Mouse (Mus musculus) A20 (cell line): ENCODE measurements around the gene Wipf1.
A peak's percentile ranks its signal among the peaks of the same experiment; 100 is the strongest.

Source experiments
- DNase-seq: peaks from one replicate; pipeline ENCODE4 v3.0.0-alpha.2; 2011; ENCODE audit warnings: low read depth, low spot score

The Wipf1 gene

DNA sequence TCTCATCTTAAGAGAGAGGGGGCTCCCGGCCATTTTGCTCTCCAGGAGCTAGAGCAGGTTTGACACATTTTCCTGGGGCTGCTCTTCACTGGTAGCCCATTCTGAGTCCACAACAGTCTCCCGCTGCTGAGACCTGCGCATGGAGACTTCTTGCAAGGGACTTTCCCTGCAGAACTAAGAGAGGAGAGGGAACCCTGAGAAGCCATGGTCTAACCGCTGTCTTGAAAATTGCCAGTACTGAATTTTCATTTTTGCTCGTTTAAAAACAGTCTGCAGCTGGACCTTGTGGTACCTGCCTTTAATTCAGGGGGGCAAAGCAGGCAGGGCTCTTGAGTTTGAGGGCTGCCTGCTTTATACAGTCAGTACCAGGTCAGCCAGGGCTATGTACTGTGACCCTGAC is 60.5 kb downstream of the Wipf1 start:
- DNase-seq = no peak

GRCm38 (mm10) chr2:73467071-73467851 is 62.3 kb downstream of the Wipf1 start:
- no peak for DNase-seq

- DNase-seq = no peak
Observed at GRCm38 (mm10) chr2:73466481-73466880, 63.1 kb downstream of the Wipf1 start.

- no peak for DNase-seq
Observed at GRCm38 (mm10) chr2:73463431-73464194, 65.9 kb downstream of the Wipf1 start.

- no peak for DNase-seq
Observed at GRCm38 (mm10) chr2:73462757-73463339, 66.7 kb downstream of the Wipf1 start.

- DNase-seq = no peak
Observed at GRCm38 (mm10) chr2:73462265-73462664, 67.3 kb downstream of the Wipf1 start.

DNA sequence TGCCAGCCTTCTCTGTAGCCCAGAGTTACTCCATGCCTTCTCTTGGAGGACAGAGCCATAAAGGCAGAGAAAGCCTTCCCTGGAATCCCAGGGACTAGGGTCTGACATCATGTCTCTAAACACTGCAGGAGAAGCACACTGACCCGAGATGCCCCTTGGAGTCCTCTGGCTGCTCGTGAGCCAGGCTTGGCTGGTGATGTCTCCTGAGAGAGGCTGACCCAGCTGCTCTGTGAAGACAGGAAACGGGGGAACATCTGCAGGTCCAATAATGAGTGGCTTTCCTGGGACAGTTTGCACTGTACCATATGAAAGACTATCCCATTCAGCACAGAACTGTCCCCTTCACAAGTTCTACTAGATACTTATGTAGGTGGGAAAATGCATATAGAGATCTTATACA is 69.4 kb downstream of the Wipf1 start:
- DNase-seq = no peak

DNA sequence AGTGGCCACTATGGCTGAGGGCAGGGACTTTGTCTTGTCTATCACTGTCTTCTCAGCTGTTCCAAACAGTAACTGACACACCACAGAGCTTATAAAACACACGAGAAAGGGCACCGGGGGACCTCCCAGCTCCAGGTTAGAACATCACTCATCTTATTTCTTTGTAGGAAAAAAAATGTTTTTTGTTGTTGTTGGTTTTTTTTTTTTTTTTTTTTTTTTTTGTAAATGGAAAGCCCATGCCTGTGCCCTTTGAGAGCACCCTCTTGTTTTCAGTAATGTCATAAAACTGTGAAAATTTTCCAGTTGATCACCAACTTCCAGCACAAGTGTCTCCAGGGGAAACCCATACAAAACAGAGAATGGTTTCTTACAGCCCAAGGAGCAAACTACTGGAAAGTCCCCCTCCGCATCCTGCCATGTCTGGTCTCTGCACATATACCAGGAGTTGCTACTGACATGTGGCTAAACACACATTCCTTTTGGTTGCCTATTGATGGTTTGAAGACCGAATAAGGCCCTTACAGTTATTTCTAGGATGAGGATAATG is 69.9 kb downstream of the Wipf1 start:
- no peak for DNase-seq

DNA sequence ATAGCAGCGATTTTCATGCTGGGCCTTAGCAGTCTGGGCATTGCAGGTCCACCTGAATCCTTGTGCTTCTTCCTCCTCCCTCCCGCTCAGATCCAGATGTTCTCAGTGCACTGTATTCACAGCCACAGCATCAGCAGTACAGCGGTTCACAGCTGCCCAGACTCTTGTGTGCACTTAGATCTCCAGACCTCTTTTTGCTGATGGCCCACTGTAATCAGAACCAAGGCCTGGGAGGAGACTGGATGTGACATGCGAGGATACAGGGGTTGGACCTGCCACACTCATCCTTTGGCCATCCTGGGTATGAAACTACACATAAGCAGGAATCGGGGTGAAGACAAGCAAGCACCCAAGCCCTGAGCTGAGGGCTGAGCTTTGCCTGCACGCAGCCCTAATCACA is 72.6 kb downstream of the Wipf1 start:
- peak; percentile 52 for DNase-seq

DNA sequence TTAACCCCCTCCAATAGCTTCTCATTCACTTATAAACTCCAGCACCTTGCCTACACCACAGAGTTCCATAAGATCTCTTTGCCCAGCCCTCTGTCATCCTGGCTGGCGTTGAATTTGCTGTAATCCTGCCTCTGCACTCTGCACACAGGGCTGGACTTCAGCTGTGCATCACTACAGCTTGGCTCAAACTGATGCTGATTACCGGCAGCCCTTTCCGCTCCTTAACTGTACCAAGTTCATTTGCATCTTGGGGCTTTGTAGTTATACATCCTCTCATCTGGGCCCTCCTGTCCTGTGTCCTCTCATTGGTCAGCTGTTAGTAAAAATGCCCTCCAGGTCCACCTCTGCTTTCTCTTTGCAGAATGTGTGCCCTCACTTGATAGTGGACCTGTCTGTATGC is 73.4 kb downstream of the Wipf1 start:
- DNase-seq = peak; percentile 75

DNA sequence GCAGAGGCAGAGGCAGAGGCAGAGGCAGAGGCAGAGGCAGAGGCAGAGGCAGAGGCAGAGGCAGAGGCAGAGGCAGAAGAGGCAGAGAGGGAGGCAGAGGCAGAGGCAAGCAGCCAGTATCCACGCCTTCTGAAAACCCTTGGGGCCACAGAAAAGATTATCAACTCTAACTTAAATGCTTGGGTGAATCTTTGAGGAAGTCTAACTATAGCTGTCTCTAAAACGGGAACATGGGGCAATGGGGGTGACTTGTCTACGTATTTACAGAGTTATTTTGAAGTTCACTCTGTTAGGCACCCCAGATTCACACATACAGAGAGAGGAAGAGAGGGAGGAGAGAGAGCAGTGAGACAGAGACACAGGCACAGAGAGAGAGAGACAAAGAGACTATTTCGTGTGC is 74.0 kb downstream of the Wipf1 start:
- peak; percentile 85 for DNase-seq

DNA sequence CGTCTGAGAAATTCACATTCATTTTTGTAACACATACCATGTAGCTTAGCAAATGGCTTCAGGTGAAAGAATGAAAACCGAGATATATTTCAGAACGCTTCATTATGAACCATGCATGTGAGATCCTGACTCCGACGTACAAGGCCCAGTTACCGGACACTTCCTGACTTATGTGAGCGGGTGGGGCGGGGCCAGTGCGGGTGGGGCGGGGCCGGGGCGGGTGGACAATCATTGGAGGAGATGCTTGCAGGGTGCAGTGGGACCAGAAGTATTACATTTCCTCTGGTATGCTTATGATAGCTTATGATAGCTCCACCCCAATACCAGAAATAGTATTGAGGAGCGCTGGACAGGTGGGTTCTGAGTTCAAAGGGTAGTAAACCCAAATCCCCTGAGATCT is 74.9 kb downstream of the Wipf1 start:
- DNase-seq = peak; percentile 91

DNA sequence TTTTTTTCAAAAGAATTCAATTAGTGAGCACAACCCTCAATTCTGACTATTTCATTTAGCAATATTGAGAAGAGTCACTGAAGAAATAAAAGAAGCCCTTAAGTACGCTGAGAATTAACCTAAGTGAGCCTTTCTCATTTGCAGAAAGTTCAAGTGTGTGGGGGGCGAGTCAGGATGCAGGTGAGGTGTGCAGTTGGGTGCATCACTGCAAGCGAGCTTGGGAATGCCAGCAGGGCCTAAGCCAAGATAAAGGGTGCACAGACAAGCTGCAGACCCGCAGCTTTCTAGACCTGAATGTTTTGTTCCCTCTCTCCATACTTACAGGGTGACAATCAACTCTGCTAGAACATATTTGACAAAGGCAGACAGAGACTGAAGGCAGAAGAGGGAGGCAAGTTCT is 75.3 kb downstream of the Wipf1 start:
- DNase-seq = no peak

DNA sequence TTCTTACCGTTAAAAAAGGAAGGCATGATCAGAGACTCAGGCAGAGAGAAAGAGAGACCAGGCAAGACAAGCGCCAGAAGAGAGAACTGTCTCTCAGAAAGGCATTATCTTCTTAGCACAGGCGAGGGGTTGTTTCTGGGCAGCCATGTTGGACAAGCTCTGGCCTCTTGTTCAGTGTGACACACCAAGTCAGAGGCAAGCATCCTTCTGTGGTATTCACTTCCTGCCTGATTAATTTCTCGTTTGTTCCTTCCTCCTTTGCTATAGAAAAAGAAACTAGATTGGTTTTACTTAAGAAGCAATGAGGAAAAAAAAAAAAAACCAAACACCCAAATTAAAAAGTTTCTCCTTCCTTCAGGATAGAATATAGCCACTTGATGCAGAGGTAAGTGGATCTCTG is 75.8 kb downstream of the Wipf1 start:
- peak; percentile 80 for DNase-seq

DNA sequence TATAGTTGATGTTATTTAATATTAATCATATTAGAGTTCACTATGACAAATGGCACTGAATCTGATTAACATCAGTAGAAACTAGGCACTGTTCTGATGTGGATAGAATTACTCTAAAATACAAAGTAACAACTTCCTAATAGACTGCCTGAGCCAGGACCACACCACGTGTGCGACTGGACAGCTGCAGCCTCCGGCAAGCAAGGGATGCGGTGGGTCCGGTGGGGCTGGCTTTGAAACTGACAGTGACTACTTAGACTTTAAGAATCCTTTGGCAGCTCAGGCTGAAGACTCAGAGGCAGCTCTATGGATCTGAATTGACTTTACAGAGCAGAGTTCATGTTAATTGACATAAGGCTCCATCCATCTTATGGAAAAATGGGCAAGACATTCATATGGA is 76.4 kb downstream of the Wipf1 start:
- peak; percentile 71 for DNase-seq

DNA sequence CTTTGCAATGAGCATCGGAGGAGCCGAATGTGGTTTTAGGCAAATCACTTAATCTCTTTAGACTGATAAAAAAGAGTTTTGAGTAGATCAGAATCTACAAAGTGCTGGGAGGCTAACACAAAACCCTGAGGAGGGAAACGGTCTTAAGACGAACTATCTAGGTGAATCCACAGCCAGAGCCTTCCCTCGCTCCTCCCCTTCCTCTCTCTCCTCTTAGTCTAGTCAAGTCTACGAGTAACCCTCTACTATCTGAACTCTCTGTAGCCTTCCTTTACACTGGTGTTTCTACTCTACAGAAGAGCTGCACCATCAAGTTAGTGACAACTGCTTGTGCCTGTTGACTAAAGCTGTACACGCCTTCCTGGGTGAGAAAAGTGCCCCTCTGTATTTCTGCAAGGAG is 77.0 kb downstream of the Wipf1 start:
- peak; percentile 78 for DNase-seq

GRCm38 (mm10) chr2:73451541-73451940 is 78.0 kb downstream of the Wipf1 start:
- DNase-seq = peak; percentile 36

- peak; percentile 69 for DNase-seq
Observed at GRCm38 (mm10) chr2:73450172-73450715, 79.3 kb downstream of the Wipf1 start.

DNA sequence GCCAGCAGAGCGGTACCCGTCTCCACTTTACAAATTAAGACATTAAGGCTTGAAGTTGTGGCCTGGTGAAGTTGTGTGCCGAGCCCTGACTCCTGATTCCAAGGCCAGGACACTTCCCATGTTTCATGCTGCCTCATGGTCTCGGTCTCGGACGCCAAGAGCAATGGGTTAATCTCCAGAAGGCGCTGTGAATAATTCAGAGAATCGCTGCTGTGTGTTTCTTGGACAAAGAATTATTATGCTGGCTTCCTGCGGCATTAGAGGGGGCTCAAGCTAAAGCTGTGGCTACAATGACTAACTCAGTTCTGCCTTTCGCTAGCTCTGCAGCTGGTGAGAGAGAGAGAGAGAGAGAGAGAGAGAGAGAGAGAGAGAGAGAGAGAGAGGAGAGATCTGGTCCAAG is 85.5 kb downstream of the Wipf1 start:
- no peak for DNase-seq

DNA sequence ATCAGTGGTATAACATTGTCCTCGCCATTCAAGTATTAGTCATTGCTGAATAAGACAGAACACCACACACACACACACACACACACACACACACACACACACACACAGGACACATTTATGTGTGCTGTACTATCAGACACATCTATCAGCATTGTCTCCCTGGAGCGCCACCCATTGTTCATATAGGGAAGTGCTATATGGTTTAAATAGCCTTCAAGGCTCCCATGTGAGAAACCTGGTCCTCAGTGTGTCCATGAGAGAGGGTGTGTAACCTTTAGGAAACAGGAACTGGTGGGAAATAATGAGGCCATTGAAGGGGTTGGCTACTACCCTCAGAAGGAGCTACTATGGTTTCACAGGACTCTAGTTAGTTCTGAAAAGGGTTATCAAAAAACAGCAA is 87.5 kb downstream of the Wipf1 start:
- DNase-seq = peak; percentile 35

DNA sequence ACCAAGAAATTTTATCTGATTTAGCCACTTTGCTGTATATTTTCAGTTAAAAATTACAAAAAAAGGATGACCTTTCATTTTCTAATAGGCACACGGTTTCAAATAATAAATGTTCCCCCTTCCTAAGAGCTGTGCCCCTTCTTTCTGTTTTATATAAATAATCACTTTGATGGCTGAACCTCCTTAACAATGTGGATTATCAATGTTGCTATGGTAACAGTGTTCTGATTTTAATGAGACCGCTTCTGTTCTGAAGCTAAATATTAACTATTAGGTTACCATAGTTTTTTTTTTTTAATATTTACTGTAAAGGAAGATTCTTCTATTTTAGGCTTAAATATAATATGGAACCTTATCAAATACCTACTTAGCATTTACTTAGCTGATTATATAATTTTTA is 89.2 kb downstream of the Wipf1 start:
- no peak for DNase-seq

- DNase-seq = no peak
Observed at GRCm38 (mm10) chr2:73436976-73437375, 92.6 kb downstream of the Wipf1 start.
